Comparison of ENCODE assay signal across 24 mouse cellular contexts in the genomic region with DNA sequence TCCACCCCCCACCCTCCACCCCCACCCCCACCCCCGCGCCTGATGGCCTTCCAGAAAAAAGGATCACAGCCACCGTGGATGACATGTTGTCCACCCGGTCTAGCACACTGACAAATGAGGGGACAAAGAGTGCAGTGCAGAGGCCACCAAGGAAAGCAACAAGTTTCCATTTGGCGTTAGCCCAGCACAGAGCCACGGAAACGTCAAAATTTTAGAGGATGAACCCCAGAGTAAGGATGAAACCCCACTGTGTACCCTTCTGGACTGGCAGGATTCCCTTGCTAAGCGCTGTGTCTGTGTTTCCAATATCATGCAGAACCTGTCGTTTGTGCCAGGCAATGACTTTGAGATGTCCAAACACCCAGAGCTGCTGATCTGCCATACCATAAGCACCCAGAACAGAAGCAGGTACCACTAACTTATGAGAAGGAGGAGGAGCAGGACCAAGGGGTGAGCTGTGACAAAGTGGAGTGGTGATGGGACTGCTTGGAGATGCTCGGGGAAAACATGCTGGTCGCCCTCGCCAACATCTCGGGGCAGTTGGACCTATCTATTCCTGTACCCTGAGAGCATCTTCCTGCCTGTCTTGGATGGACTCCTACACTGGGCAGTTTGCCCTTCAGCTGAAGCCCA. TPM values are rescaled to one million over a fixed set of nuclear protein-coding genes. Genes with fewer than 3 reads are reported as not detected.
"Had no signal": no experiment of that assay in that cellular context is flagged by ENCODE, and none has a peak within 500 bp of the region (broad histone marks: within the 10 kb centered on the region; RNA-seq: fewer than 3 reads in every experiment).

No protein-coding gene starts in this region.

- H3K27ac ChIP-seq: limb, embryonic 12.5 days; limb, embryonic 15.5 days; liver, embryonic 14.5 days; macrophage; midbrain, embryonic 12.5 days; midbrain, embryonic 15.5 days; neural tube, embryonic 12.5 days; neural tube, embryonic 15.5 days; stomach, embryonic 15.5 days had no signal

- DNase-seq: kidney, postnatal 14 days; kidney, postnatal 4 days; left cerebral cortex, postnatal 4 days; liver, postnatal 0 days; lung, embryonic 14.5 days; right cerebral cortex, adult 18-20 months; right cerebral cortex, postnatal 14 days; right cerebral cortex, postnatal 4 days; thymus, postnatal 25 days had no signal

- H3K9ac ChIP-seq: limb, embryonic 12.5 days; limb, embryonic 15.5 days; liver, embryonic 14.5 days; liver, postnatal 0 days; lung, embryonic 14.5 days; midbrain, embryonic 12.5 days; midbrain, embryonic 15.5 days; neural tube, embryonic 12.5 days; neural tube, embryonic 15.5 days; stomach, embryonic 15.5 days had no signal

- H3K9me3 ChIP-seq: limb, embryonic 12.5 days; limb, embryonic 15.5 days; midbrain, embryonic 12.5 days; midbrain, embryonic 15.5 days; neural tube, embryonic 12.5 days; neural tube, embryonic 15.5 days; stomach, embryonic 15.5 days had no signal

- H3K4me1 ChIP-seq: limb, embryonic 12.5 days; limb, embryonic 15.5 days; midbrain, embryonic 12.5 days; midbrain, embryonic 15.5 days; neural tube, embryonic 12.5 days; neural tube, embryonic 15.5 days; stomach, embryonic 15.5 days had no signal

- H3K4me3 ChIP-seq: limb, embryonic 12.5 days; limb, embryonic 15.5 days; midbrain, embryonic 12.5 days; midbrain, embryonic 15.5 days; neural tube, embryonic 12.5 days; neural tube, embryonic 15.5 days; stomach, embryonic 15.5 days had no signal

- H3K4me2 ChIP-seq: limb, embryonic 12.5 days; limb, embryonic 15.5 days; liver, embryonic 11.5 days; lung, embryonic 14.5 days; midbrain, embryonic 12.5 days; midbrain, embryonic 15.5 days; neural tube, embryonic 12.5 days; neural tube, embryonic 15.5 days; stomach, embryonic 15.5 days had no signal

- ATAC-seq: liver, postnatal 0 days; lung, postnatal 0 days; midbrain, embryonic 15.5 days had no signal

- H3K36me3 ChIP-seq: limb, embryonic 12.5 days; limb, embryonic 15.5 days; midbrain, embryonic 12.5 days; midbrain, embryonic 15.5 days; neural tube, embryonic 12.5 days; neural tube, embryonic 15.5 days; stomach, embryonic 15.5 days had no signal

- H3K27me3 ChIP-seq: limb, embryonic 12.5 days; limb, embryonic 15.5 days; midbrain, embryonic 12.5 days; midbrain, embryonic 15.5 days; neural tube, embryonic 12.5 days; neural tube, embryonic 15.5 days; stomach, embryonic 15.5 days had no signal

RNA-seq across cellular contexts. Expression of gene Kng1, which starts 35.8 kb away (rescaled TPM):
- total RNA-seq: layer of hippocampus, adult 18-20 months; layer of hippocampus, postnatal 14 days; left cerebral cortex, adult 8-10 months; left cerebral cortex, postnatal 14 days; left cerebral cortex, postnatal 4 days had no signal
- polyA plus RNA-seq: macrophage; midbrain, embryonic 12.5 days; midbrain, embryonic 15.5 days had no signal

RNA-seq across cellular contexts. Expression of gene Adipoq, which starts 52.9 kb away (rescaled TPM):
- total RNA-seq: layer of hippocampus, adult 18-20 months; layer of hippocampus, postnatal 14 days; left cerebral cortex, adult 8-10 months; left cerebral cortex, postnatal 14 days; left cerebral cortex, postnatal 4 days had no signal
- polyA plus RNA-seq: limb, embryonic 12.5 days; limb, embryonic 15.5 days; liver, embryonic 11.5 days; liver, embryonic 14.5 days; liver, postnatal 0 days; lung, embryonic 14.5 days; lung, postnatal 0 days; macrophage; midbrain, embryonic 12.5 days; midbrain, embryonic 15.5 days; neural tube, embryonic 12.5 days; stomach, embryonic 15.5 days had no signal
